ENCODE assay signal across 8 mouse cellular contexts in the genomic region with DNA sequence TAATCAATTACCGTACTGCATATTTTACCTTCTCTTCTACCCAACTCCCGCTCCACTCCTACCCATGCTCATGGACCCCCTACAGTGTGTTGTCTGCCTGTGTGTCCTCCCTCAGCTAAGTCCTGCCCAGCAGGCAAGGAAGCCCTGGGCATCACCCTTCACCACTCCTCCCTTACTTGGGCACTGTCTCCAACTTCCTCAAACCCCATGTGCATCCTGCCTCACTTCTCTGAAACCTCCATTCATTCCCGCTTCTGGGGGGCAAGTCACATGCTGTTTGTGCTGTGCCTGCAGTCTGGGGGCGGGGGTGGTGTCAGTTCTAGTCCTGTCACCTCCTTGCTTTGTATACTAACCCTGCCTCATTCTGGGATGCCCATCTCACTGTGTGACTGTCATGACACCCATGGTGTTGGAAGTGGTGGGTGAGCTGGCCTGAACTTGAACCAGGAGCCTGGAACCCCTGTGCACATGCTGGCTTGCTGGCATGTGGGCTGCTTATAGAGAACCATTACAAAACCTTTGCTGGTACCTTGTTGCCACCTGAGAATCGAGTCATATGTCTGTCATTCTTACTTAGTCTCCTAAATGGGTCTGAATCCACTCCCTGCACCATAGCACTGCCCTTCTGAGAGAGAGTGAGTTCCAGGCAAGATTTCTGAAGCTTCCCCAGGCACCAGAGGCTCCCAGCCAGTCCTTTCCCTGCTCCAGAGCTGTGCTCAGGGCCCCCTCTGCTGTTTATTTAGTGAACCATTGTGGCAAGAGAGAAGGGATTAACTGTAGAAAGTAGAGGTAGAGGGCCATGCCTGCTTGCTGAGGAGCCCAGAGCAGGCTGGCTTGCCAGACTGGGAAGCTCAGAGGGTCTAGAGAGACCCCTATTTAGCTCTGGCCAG. TPM values are rescaled to one million over a fixed set of nuclear protein-coding genes. Genes with fewer than 3 reads are reported as not detected.
DNase-seq lines count a peak whose midpoint lies in the region; ATAC-seq lines count a peak whose summit lies in the region.

No protein-coding gene starts in this region.

- H3K9me3 ChIP-seq in midbrain, embryonic 12.5 days: no peaks in the 10 kb centered on the region
- H3K9me3 ChIP-seq in midbrain, embryonic 15.5 days: no peaks in the 10 kb centered on the region
- H3K9me3 ChIP-seq in heart, embryonic 14.5 days (ENCODE audit: control insufficient read depth, low read length): no peaks in the 10 kb centered on the region
- H3K9me3 ChIP-seq in lung, embryonic 15.5 days: no peaks in the 10 kb centered on the region

- H3K9ac ChIP-seq in midbrain, embryonic 12.5 days (replicated peaks): 0 out of 2 replicates have a peak overlapping the region, but pooled peaks have one; percentile 6
- no peak overlapping the region for H3K9ac ChIP-seq in midbrain, embryonic 15.5 days
- H3K9ac ChIP-seq in heart, embryonic 14.5 days (ENCODE audit: low read length): peak overlapping the region; percentile 28
- H3K9ac ChIP-seq in lung, embryonic 15.5 days: no peak overlapping the region

- no peak for ATAC-seq in midbrain, embryonic 12.5 days (ENCODE audit: low FRiP score, low read depth)
- ATAC-seq in midbrain, embryonic 15.5 days (replicated peaks): no peak
- no peak for ATAC-seq in heart, embryonic 14.5 days (ENCODE audit: insufficient number of reproducible peaks, insufficient read depth, low FRiP score, low read depth)
- no peak for ATAC-seq in lung, embryonic 15.5 days (ENCODE audit: borderline replicate concordance, extremely low read depth, low FRiP score, low TSS enrichment)

- no peak overlapping the region for H3K4me3 ChIP-seq in midbrain, embryonic 12.5 days
- H3K4me3 ChIP-seq in midbrain, embryonic 15.5 days: no peak overlapping the region
- no peak overlapping the region for H3K4me3 ChIP-seq in brown adipose tissue, adult 24 weeks (ENCODE audit: insufficient read depth, low read depth, low read length)
- H3K4me3 ChIP-seq in heart, embryonic 14.5 days (ENCODE audit: control insufficient read depth in 1 of 2, insufficient read depth in 1 of 2, low read depth in 1 of 2, low read length in 2 of 2): no peak overlapping the region
- no peak overlapping the region for H3K4me3 ChIP-seq in lung, embryonic 15.5 days

- peaks cover 23% of the 10 kb centered on the region for H3K4me1 ChIP-seq in midbrain, embryonic 12.5 days
- H3K4me1 ChIP-seq in midbrain, embryonic 15.5 days: peaks cover 27% of the 10 kb centered on the region
- peaks cover 20% of the 10 kb centered on the region for H3K4me1 ChIP-seq in brown adipose tissue, adult 24 weeks (ENCODE audit: control insufficient read depth, insufficient read depth, insufficient read length, low read length)
- H3K4me1 ChIP-seq in heart, embryonic 14.5 days (ENCODE audit: control insufficient read depth in 2 of 2, insufficient read depth in 2 of 2, low read length in 2 of 2): peaks cover 28 to 52% of the 10 kb centered on the region in 2 experiments
- H3K4me1 ChIP-seq in lung, embryonic 15.5 days: peaks cover 66% of the 10 kb centered on the region

- no peak overlapping the region for H3K27ac ChIP-seq in midbrain, embryonic 12.5 days (replicated peaks)
- H3K27ac ChIP-seq in midbrain, embryonic 15.5 days: no peak overlapping the region; the same call in 1 of the 2 replicates
- peak overlapping the region; percentile 67 for H3K27ac ChIP-seq in brown adipose tissue, adult 24 weeks (replicated peaks; ENCODE audit: low read depth, low read length)
- H3K27ac ChIP-seq in heart, embryonic 14.5 days (replicated peaks in 1 of 2; ENCODE audit: control insufficient read depth in 1 of 2, insufficient read depth in 1 of 2, low read depth in 2 of 2, low read length in 2 of 2): peak overlapping the region; percentile 28 to 77
- peak overlapping the region; percentile 66 for H3K27ac ChIP-seq in lung, embryonic 15.5 days

- H3K27me3 ChIP-seq in midbrain, embryonic 12.5 days: peaks cover 17% of the 10 kb centered on the region
- H3K27me3 ChIP-seq in midbrain, embryonic 15.5 days (replicated peaks): no peaks in the 10 kb centered on the region
- no peaks in the 10 kb centered on the region for H3K27me3 ChIP-seq in heart, embryonic 14.5 days (ENCODE audit: control insufficient read depth, insufficient read depth, low read length)
- no peaks in the 10 kb centered on the region for H3K27me3 ChIP-seq in lung, embryonic 15.5 days

- WGBS in midbrain, embryonic 12.5 days: 70% methylated on average over 5 of the region's 5 CpGs
- WGBS in midbrain, embryonic 15.5 days: 68% methylated on average over 5 of the region's 5 CpGs
- WGBS in heart, embryonic 14.5 days: 68% methylated on average over 5 of the region's 5 CpGs
- 64% methylated on average over 5 of the region's 5 CpGs for WGBS in lung, embryonic 15.5 days

- H3K4me2 ChIP-seq in midbrain, embryonic 12.5 days (replicated peaks): no peak overlapping the region
- no peak overlapping the region for H3K4me2 ChIP-seq in midbrain, embryonic 15.5 days
- H3K4me2 ChIP-seq in heart, embryonic 14.5 days (ENCODE audit: low read length): peak overlapping the region; percentile 22; the same call in 1 of the 2 replicates
- 0 out of 2 replicates have a peak overlapping the region, but pooled peaks have one; percentile 19 for H3K4me2 ChIP-seq in lung, embryonic 15.5 days

- H3K36me3 ChIP-seq in midbrain, embryonic 12.5 days: no peaks in the 10 kb centered on the region
- no peaks in the 10 kb centered on the region for H3K36me3 ChIP-seq in midbrain, embryonic 15.5 days (replicated peaks)
- H3K36me3 ChIP-seq in heart, embryonic 14.5 days (ENCODE audit: control insufficient read depth, insufficient read depth, low read length): peaks cover 7% of the 10 kb centered on the region
- peaks cover 2% of the 10 kb centered on the region; the same call in 1 of the 2 replicates for H3K36me3 ChIP-seq in lung, embryonic 15.5 days

- DNase-seq in kidney, postnatal 25 days: peak; percentile 64 to 68
- DNase-seq in B cell, adult 2 months: no peak
- no peak for DNase-seq in cerebellum, postnatal 4 days (ENCODE audit: low spot score in 2 of 2)

RNA-seq across cellular contexts. Expression of gene Fads3, which starts 18.7 kb away (rescaled TPM):
- 9.6 and 10.7 TPM in 2 replicates for polyA plus RNA-seq in midbrain, embryonic 12.5 days (2016; fragmentation: Nextera tagmentation; extraction: Ambion mirVana)
- 25.8 and 27.1 TPM in 2 replicates for polyA plus RNA-seq in midbrain, embryonic 15.5 days (2015; fragmentation: Nextera tagmentation; extraction: Ambion mirVana)
- polyA plus RNA-seq in brown adipose tissue, adult 24 weeks (2012; ENCODE audit: insufficient read depth, insufficient read length, missing spikeins): 31.1 and 34.2 TPM in 2 replicates
- 25.3 and 32.5 TPM in 2 replicates for polyA plus RNA-seq in heart, embryonic 14.5 days (2014; fragmentation: Nextera tagmentation; extraction: Ambion mirVana)
- polyA plus RNA-seq in lung, embryonic 15.5 days (2015; fragmentation: Nextera tagmentation; extraction: Ambion mirVana): 54.5 and 64.1 TPM in 2 replicates

RNA-seq across cellular contexts. Expression of gene Rab3il1, which starts 21.2 kb away (rescaled TPM):
- 28.2 and 34.2 TPM in 2 replicates for polyA plus RNA-seq in midbrain, embryonic 12.5 days (2016; fragmentation: Nextera tagmentation; extraction: Ambion mirVana)
- polyA plus RNA-seq in midbrain, embryonic 15.5 days (2015; fragmentation: Nextera tagmentation; extraction: Ambion mirVana): 24.5 and 29.2 TPM in 2 replicates
- polyA plus RNA-seq in brown adipose tissue, adult 24 weeks (2012; ENCODE audit: insufficient read depth, insufficient read length, missing spikeins): 4.8 and 7.5 TPM in 2 replicates
- polyA plus RNA-seq in heart, embryonic 14.5 days (2014; fragmentation: Nextera tagmentation; extraction: Ambion mirVana): 27.6 and 27.7 TPM in 2 replicates
- polyA plus RNA-seq in lung, embryonic 15.5 days (2015; fragmentation: Nextera tagmentation; extraction: Ambion mirVana): 31.5 and 33.1 TPM in 2 replicates

RNA-seq across cellular contexts. Expression of gene Best1, which starts 21.2 kb away (rescaled TPM):
- 1.1 TPM in 2 replicates for polyA plus RNA-seq in midbrain, embryonic 12.5 days (2016; fragmentation: Nextera tagmentation; extraction: Ambion mirVana)
- polyA plus RNA-seq in midbrain, embryonic 15.5 days (2015; fragmentation: Nextera tagmentation; extraction: Ambion mirVana): 1.7 and 3.2 TPM in 2 replicates
- polyA plus RNA-seq in brown adipose tissue, adult 24 weeks (2012; ENCODE audit: insufficient read depth, insufficient read length, missing spikeins): not detected in 2 replicates
- polyA plus RNA-seq in heart, embryonic 14.5 days (2014; fragmentation: Nextera tagmentation; extraction: Ambion mirVana): 0.24 and 0.40 TPM in 2 replicates
- 1.1 TPM in 2 replicates for polyA plus RNA-seq in lung, embryonic 15.5 days (2015; fragmentation: Nextera tagmentation; extraction: Ambion mirVana)

RNA-seq across cellular contexts. Expression of gene Fth1, which starts 42.3 kb away (rescaled TPM):
- polyA plus RNA-seq in midbrain, embryonic 12.5 days (2016; fragmentation: Nextera tagmentation; extraction: Ambion mirVana): 1,351 and 1,421 TPM in 2 replicates
- polyA plus RNA-seq in midbrain, embryonic 15.5 days (2015; fragmentation: Nextera tagmentation; extraction: Ambion mirVana): 1,452 and 1,467 TPM in 2 replicates
- polyA plus RNA-seq in brown adipose tissue, adult 24 weeks (2012; ENCODE audit: insufficient read depth, insufficient read length, missing spikeins): 4,010 and 5,287 TPM in 2 replicates
- 1,816 and 1,859 TPM in 2 replicates for polyA plus RNA-seq in heart, embryonic 14.5 days (2014; fragmentation: Nextera tagmentation; extraction: Ambion mirVana)
- 1,860 and 1,896 TPM in 2 replicates for polyA plus RNA-seq in lung, embryonic 15.5 days (2015; fragmentation: Nextera tagmentation; extraction: Ambion mirVana)

Comparison
In these comparisons a context has a peak if more than half of its experiments do, and no peak if none do; other contexts are left out.
1. H3K9ac ChIP-seq: peak in midbrain, embryonic 12.5 days (single experiment) and heart, embryonic 14.5 days (single experiment); none in midbrain, embryonic 15.5 days (single experiment) and lung, embryonic 15.5 days (single experiment).
2. H3K27ac ChIP-seq: peak in brown adipose tissue, adult 24 weeks (single experiment), heart, embryonic 14.5 days (2 of 2) and lung, embryonic 15.5 days (single experiment); none in midbrain, embryonic 12.5 days (single experiment) and midbrain, embryonic 15.5 days (single experiment).
3. H3K4me2 ChIP-seq: peak in heart, embryonic 14.5 days (single experiment) and lung, embryonic 15.5 days (single experiment); none in midbrain, embryonic 12.5 days (single experiment) and midbrain, embryonic 15.5 days (single experiment).
4. DNase-seq: peak in kidney, postnatal 25 days (2 of 2); none in B cell, adult 2 months (0 of 2) and cerebellum, postnatal 4 days (0 of 2).